In the genomic region with DNA sequence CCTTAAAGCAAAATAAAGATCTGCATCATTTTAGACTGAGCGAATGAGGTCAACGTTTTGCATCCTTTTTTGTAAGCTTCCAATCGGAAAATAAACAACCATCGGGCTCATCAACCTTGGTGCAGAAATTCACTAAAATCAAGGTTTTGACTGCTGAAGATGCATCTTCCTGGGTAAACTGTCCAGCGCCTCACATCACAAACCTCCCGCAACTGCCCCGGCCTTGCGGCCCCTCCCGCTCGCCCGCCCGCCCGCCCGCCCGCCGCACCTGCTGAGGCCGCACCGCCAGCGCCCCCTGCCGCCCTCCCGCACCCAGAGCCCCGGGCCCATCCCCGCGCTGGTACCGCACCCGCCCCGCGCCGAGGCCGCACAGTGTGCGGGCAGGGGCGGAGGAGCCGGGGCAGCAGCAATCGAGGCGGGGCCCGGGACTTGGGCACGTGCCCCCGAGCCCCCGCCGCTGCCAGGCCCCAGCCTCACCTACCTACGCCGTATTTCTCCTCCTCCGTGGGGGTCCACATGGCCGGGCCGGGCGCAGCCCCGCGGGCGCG, we compare ENCODE assay signal across 8 mouse cellular contexts. TPM values are rescaled to one million over a fixed set of nuclear protein-coding genes. Genes with fewer than 3 reads are reported as not detected.
DNase-seq lines count a peak whose midpoint lies in the region; ATAC-seq and TF ChIP-seq lines count a peak whose summit lies in the region.

No protein-coding gene starts in this region.

- peak; percentile 28; the same call in 1 of the 2 replicates for TF ChIP-seq CTCF in heart, adult 2 months (IDR thresholded peaks at IDR 0.05)
- TF ChIP-seq CTCF in heart, postnatal 0 days (IDR thresholded peaks at IDR 0.05; ENCODE audit: low read depth), result no peak

- no peak for TF ChIP-seq EP300 in heart, adult 2 months (IDR thresholded peaks at IDR 0.05; ENCODE audit: insufficient read depth, low read depth, low read length)
- no peak for TF ChIP-seq EP300 in heart, postnatal 0 days (IDR thresholded peaks at IDR 0.05; ENCODE audit: low read depth)

- intact Hi-C loops in heart, adult 2 months (cut with DNase I), result no loop called here

- 5% methylated on average over 43 of the region's 50 CpGs for WGBS in heart, adult 2 months
- WGBS in heart, postnatal 0 days, result 3% methylated on average over 26 of the region's 50 CpGs
- 2% methylated on average over 34 of the region's 50 CpGs for whole genome bisulfite sequencing in limb, embryonic 13.5 days
- 1% methylated on average over 23 of the region's 50 CpGs for WGBS in neural tube, embryonic 14.5 days

- no peak overlapping the region for H3K27ac ChIP-seq in heart, adult 2 months
- no peak overlapping the region for H3K27ac ChIP-seq in ES-E14 (ENCODE audit: insufficient read depth, low read depth, low read length, poor library complexity, severe bottlenecking)
- H3K27ac ChIP-seq in heart, postnatal 0 days (ENCODE audit: low read depth), result no peak overlapping the region
- no peak overlapping the region for H3K27ac ChIP-seq in limb, embryonic 13.5 days
- H3K27ac ChIP-seq in neural tube, embryonic 14.5 days (ENCODE audit: low read depth, low read length), result peak overlapping the region; percentile 94

- in situ Hi-C loops in ES-E14 (cut with MboI; ENCODE audit: low sequenced_read_pairs in 2 of 2, unreplicated experiment in 2 of 2), result no loop called here

- ATAC-seq in heart, postnatal 0 days (ENCODE audit: insufficient read depth, low read depth), result no peak; the same call in 1 of the 2 replicates
- ATAC-seq in limb, embryonic 13.5 days (ENCODE audit: low FRiP score, low read depth), result peak; percentile 63
- peak; percentile 93 for ATAC-seq in neural tube, embryonic 14.5 days (ENCODE audit: low read depth)
- ATAC-seq in inflammation-experienced regulatory T-cells, adult 6 months, result no peak

- H3K4me3 ChIP-seq in heart, adult 2 months, result peak overlapping the region; percentile 58
- H3K4me3 ChIP-seq in ES-E14 (ENCODE audit: insufficient read depth in 1 of 2, low read depth in 1 of 2, low read length in 2 of 2, poor library complexity in 1 of 2, severe bottlenecking in 1 of 2), result peak overlapping the region; percentile 85
- H3K4me3 ChIP-seq in heart, postnatal 0 days (ENCODE audit: low read depth, low read length), result peak overlapping the region; percentile 56
- peak overlapping the region; percentile 60 for H3K4me3 ChIP-seq in limb, embryonic 13.5 days
- H3K4me3 ChIP-seq in neural tube, embryonic 14.5 days (ENCODE audit: low read depth, low read length), result peak overlapping the region; percentile 90

- no peaks in the 10 kb centered on the region for H3K36me3 ChIP-seq in heart, adult 2 months (ENCODE audit: control insufficient read depth, insufficient read depth, low read length)
- no peaks in the 10 kb centered on the region for H3K36me3 ChIP-seq in ES-E14 (ENCODE audit: control insufficient read depth, insufficient read depth, low read length, poor library complexity, severe bottlenecking)
- no peaks in the 10 kb centered on the region for H3K36me3 ChIP-seq in heart, postnatal 0 days (replicated peaks; ENCODE audit: control insufficient read depth, insufficient read depth, low read length)
- no peaks in the 10 kb centered on the region for H3K36me3 ChIP-seq in limb, embryonic 13.5 days
- no peaks in the 10 kb centered on the region for H3K36me3 ChIP-seq in neural tube, embryonic 14.5 days (ENCODE audit: control insufficient read depth, insufficient read depth, low read length)

- peak overlapping the region; percentile 56 for H3K9ac ChIP-seq in heart, adult 2 months (ENCODE audit: low read depth, low read length)
- H3K9ac ChIP-seq in ES-E14 (ENCODE audit: insufficient read depth, low read depth, low read length, poor library complexity, severe bottlenecking), result peak overlapping the region; percentile 84
- H3K9ac ChIP-seq in heart, postnatal 0 days (replicated peaks; ENCODE audit: low read depth, low read length), result 0 out of 2 replicates have a peak overlapping the region, but pooled peaks have one; percentile 29
- peak overlapping the region; percentile 65 for H3K9ac ChIP-seq in limb, embryonic 13.5 days
- H3K9ac ChIP-seq in neural tube, embryonic 14.5 days (replicated peaks; ENCODE audit: low read depth, low read length), result peak overlapping the region; percentile 90

- H3K9me3 ChIP-seq in ES-E14 (ENCODE audit: control insufficient read depth, insufficient read depth, low read depth, low read length), result no peaks in the 10 kb centered on the region; the same call in 1 of the 2 replicates
- no peaks in the 10 kb centered on the region for H3K9me3 ChIP-seq in heart, postnatal 0 days (replicated peaks; ENCODE audit: control insufficient read depth, low read length)
- H3K9me3 ChIP-seq in limb, embryonic 13.5 days, result no peaks in the 10 kb centered on the region
- H3K9me3 ChIP-seq in neural tube, embryonic 14.5 days (ENCODE audit: control insufficient read depth, low read length), result no peaks in the 10 kb centered on the region

- H3K27me3 ChIP-seq in heart, adult 2 months (ENCODE audit: control insufficient read depth, insufficient read depth, low read length), result peaks cover 15% of the 10 kb centered on the region
- peaks cover 90% of the 10 kb centered on the region for H3K27me3 ChIP-seq in heart, postnatal 0 days (ENCODE audit: control insufficient read depth, insufficient read depth, low read length)
- H3K27me3 ChIP-seq in limb, embryonic 13.5 days, result peaks cover 89% of the 10 kb centered on the region
- peaks cover 13% of the 10 kb centered on the region; the same call in 1 of the 2 replicates for H3K27me3 ChIP-seq in neural tube, embryonic 14.5 days (ENCODE audit: control insufficient read depth, insufficient read depth, low read length)

- H3K4me1 ChIP-seq in heart, adult 2 months (ENCODE audit: control insufficient read depth, insufficient read depth, low read length), result no peaks in the 10 kb centered on the region; the same call in 1 of the 2 replicates
- no peaks in the 10 kb centered on the region for H3K4me1 ChIP-seq in ES-E14 (ENCODE audit: control insufficient read depth in 2 of 2, insufficient read depth in 2 of 2, low read length in 2 of 2, poor library complexity in 1 of 2)
- H3K4me1 ChIP-seq in heart, postnatal 0 days (ENCODE audit: control insufficient read depth, insufficient read depth), result peaks cover 6% of the 10 kb centered on the region; the same call in 1 of the 2 replicates
- peaks cover 7% of the 10 kb centered on the region; the same call in 1 of the 2 replicates for H3K4me1 ChIP-seq in limb, embryonic 13.5 days
- peaks cover 6% of the 10 kb centered on the region; the same call in 1 of the 2 replicates for H3K4me1 ChIP-seq in neural tube, embryonic 14.5 days (ENCODE audit: control insufficient read depth, insufficient read depth, low read length)

- peak overlapping the region; percentile 80 for H3K4me2 ChIP-seq in heart, postnatal 0 days (ENCODE audit: low read depth, low read length)
- peak overlapping the region; percentile 98 for H3K4me2 ChIP-seq in limb, embryonic 13.5 days (replicated peaks)
- H3K4me2 ChIP-seq in neural tube, embryonic 14.5 days (ENCODE audit: low read depth, low read length), result peak overlapping the region; percentile 60

- no peak for TF ChIP-seq POLR2A in heart, adult 2 months (IDR thresholded peaks at IDR 0.05; ENCODE audit: insufficient read depth, low read depth, low read length)

- no peaks in the 10 kb centered on the region for H3K79me2 ChIP-seq in heart, adult 2 months (replicated peaks; ENCODE audit: control insufficient read depth, insufficient read depth, low read length)

- peak in 1 of 2 experiments; percentile 34 for DNase-seq in heart, adult 2 months
- no peak for DNase-seq in heart, adult 8-10 months (ENCODE audit: low spot score)
- no peak for DNase-seq in ES-E14 (ENCODE audit: low read depth, low spot score)
- DNase-seq in cerebellum, postnatal 25 days, result peak; percentile 88 to 93
- no peak for DNase-seq in heart, postnatal 0 days (ENCODE audit: low spot score)

TF ChIP-seq in ES-E14, 5 proteins besides CTCF, POLR2A, EP300 and RAD21:
- no peak for TF ChIP-seq ZNF384 (IDR thresholded peaks at IDR 0.05; ENCODE audit: low read depth, low read length)
- no peak for TF ChIP-seq CHD2 (IDR thresholded peaks at IDR 0.05; ENCODE audit: low read depth, low read length)
- TF ChIP-seq MAFK (IDR thresholded peaks at IDR 0.05; ENCODE audit: insufficient read depth, low read depth, low read length), result no peak
- no peak for TF ChIP-seq ZC3H11A (IDR thresholded peaks at IDR 0.05; ENCODE audit: borderline replicate concordance, low read depth, low read length)
- TF ChIP-seq HCFC1 (IDR thresholded peaks at IDR 0.05; ENCODE audit: borderline replicate concordance, insufficient read depth, low read length), result no peak

RNA-seq across cellular contexts. Expression of a gene that starts 0.6 kb away (rescaled TPM):
- total RNA-seq in heart, adult 2 months (2021), result 1 to 10 TPM; 6.6 to 9.0 TPM
- polyA plus RNA-seq in heart, adult 2 months (2012; rRNA removed), result 0.26 and 1.0 TPM in 2 replicates
- total RNA-seq in heart, adult 8-10 months (2022), result 10 to 100 TPM; 15.1 to 23.8 (median 19.8) TPM
- 3.3 TPM in 2 replicates for total RNA-seq in ES-E14 (2012; rRNA removed)
- 0.08 and 11.6 TPM in 2 replicates for total RNA-seq in heart, postnatal 0 days (2014; rRNA removed; ENCODE audit: low replicate concordance)
- 0.16 and 0.21 TPM in 2 replicates for polyA plus RNA-seq in heart, postnatal 0 days (2015; fragmentation: Nextera tagmentation; extraction: Ambion mirVana)
- polyA plus RNA-seq in limb, embryonic 13.5 days (2015; fragmentation: Nextera tagmentation; extraction: Ambion mirVana), result 0.37 and 0.64 TPM in 2 replicates
- polyA plus RNA-seq in neural tube, embryonic 14.5 days (2014; fragmentation: Nextera tagmentation; extraction: Ambion mirVana), result 31.5 and 35.4 TPM in 2 replicates
- not detected for polyA plus RNA-seq in inflammation-experienced regulatory T-cells, adult 6 months (2017; shearing (Covaris generic))

RNA-seq across cellular contexts. Expression of a gene that starts 58.6 kb away (rescaled TPM):
- total RNA-seq in heart, adult 2 months (2021), result 10 to 100 TPM; 29.0 to 36.0 TPM
- polyA plus RNA-seq in heart, adult 2 months (2012; rRNA removed), result 26.1 and 40.8 TPM in 2 replicates
- total RNA-seq in heart, adult 8-10 months (2022), result 10 to 100 TPM; 27.2 to 38.4 (median 32.0) TPM
- 25.7 and 49.1 TPM in 2 replicates for total RNA-seq in ES-E14 (2012; rRNA removed)
- total RNA-seq in heart, postnatal 0 days (2014; rRNA removed; ENCODE audit: low replicate concordance), result 14.8 and 24.0 TPM in 2 replicates
- 13.0 and 15.1 TPM in 2 replicates for polyA plus RNA-seq in heart, postnatal 0 days (2015; fragmentation: Nextera tagmentation; extraction: Ambion mirVana)
- polyA plus RNA-seq in limb, embryonic 13.5 days (2015; fragmentation: Nextera tagmentation; extraction: Ambion mirVana), result 6.3 and 6.7 TPM in 2 replicates
- polyA plus RNA-seq in neural tube, embryonic 14.5 days (2014; fragmentation: Nextera tagmentation; extraction: Ambion mirVana), result 2.1 and 2.2 TPM in 2 replicates
- 10 to 100 TPM; 53.9 to 59.6 (median 59.2) TPM for polyA plus RNA-seq in inflammation-experienced regulatory T-cells, adult 6 months (2017; shearing (Covaris generic))

Comparison
In these comparisons a context has a peak if more than half of its experiments do, and no peak if none do; other contexts are left out.
1. DNase-seq: peak in cerebellum, postnatal 25 days (2 of 2); none in heart, adult 8-10 months (single experiment), ES-E14 (single experiment) and heart, postnatal 0 days (single experiment).
2. H3K9ac ChIP-seq: peak in every context shown above with its lines; median percentile 90 in neural tube, embryonic 14.5 days; 84 in ES-E14; 65 in limb, embryonic 13.5 days; 56 in heart, adult 2 months; 29 in heart, postnatal 0 days.
3. ATAC-seq: peak in limb, embryonic 13.5 days (single experiment) and neural tube, embryonic 14.5 days (single experiment); none in heart, postnatal 0 days (single experiment) and inflammation-experienced regulatory T-cells, adult 6 months (single experiment).
4. RNA of a gene that starts 0.6 kb away (polyA plus RNA-seq): 31.5 to 35.4 TPM in neural tube, embryonic 14.5 days; 0.26 to 1.0 TPM in heart, adult 2 months, 0.37 to 0.64 TPM in limb, embryonic 13.5 days, 0.16 to 0.21 TPM in heart, postnatal 0 days and not detected in inflammation-experienced regulatory T-cells, adult 6 months; every median in the first group is over 10 times any median in the second.
5. Peak in every context shown above with its lines, with median percentiles within 50 percentile points of each other: H3K4me3 ChIP-seq and H3K4me2 ChIP-seq.